Mouse (Mus musculus) erythroblast, embryonic 14.5 days (primary cell): ENCODE measurements around the gene Scd3.

Source experiments
- GATA1 ChIP-seq: IDR thresholded peaks from 2 replicates; pipeline ENCODE4 v1.6.1; 2012; ENCODE audit warnings: low read length, inconsistent platforms, mixed read lengths
- TAL1 ChIP-seq: IDR thresholded peaks from 3 replicates; pipeline ENCODE4 v1.6.1; 2012; ENCODE audit warnings: low read length, inconsistent platforms, mixed read lengths

- TF ChIP-seq GATA1 (no peak), TAL1 (no peak)
Observed at GRCm38 (mm10) chr19:44266824-44267498, 63.9 kb downstream of the Scd3 start.
